Mouse (Mus musculus): Measurements from ENCODE around the gene Zfp81. TPM values are rescaled to one million over a fixed set of nuclear protein-coding genes. Genes with fewer than 3 reads are reported as not detected.
"Not testable (repeated sequence)": the region's sequence is repeated elsewhere in the genome, so short reads cannot be mapped to it uniquely, and the experiment has no call there.

Zfp81 gene
- 1 to 10 TPM; 4.1 to 6.0 (median 4.5) TPM for total RNA-seq (2022)

DNA sequence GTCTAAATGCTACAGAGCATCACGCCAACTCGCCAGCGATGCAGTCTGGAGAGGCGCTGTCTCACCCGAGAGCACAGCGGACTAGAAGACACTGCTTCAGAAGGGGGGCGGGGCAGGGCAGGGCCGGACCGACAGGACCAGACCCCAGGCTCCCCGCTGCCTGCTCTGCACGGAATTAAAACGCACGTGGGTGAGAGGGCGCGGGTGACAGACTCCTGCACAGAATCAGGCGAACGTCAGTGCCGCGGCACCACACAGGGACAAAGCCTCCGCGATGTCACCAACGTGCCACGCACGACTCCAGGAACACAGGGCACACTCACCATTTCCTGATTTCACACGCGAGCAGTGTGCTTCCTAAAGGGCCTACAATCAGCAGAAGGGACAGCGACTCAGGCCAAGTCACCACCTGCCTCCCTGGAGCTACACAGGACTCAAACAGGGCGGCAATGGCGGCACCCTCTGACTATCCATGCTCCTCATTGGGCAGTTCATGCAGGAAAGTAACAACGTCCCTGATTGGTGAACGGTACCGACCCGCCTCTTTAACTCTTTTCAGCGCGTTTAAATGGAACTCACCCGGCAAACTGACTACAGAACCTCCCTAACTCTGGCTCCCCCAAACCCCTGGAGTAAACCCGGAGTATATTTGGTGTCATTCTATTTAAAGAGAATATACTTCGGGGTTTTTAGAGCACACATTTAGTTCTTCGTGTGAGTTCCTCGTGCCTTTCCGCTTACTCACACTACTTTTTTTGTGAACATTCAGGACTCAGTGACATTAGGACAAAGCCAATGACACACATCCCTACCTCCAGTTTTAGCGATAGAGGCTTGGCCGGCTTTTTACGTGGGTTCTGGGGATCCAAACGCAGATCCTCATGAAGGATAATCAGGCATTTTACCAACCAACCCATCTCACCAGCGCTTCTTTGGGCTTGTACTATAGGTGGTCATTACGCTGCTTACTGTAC lies at the start of gene Zfp81:
Gene Zfp81 (minus strand): TSS at position 468 of the 974 bp plus-strand sequence.
- DNase-seq (ENCODE audit: low spot score) = peak; percentile 92

DNA sequence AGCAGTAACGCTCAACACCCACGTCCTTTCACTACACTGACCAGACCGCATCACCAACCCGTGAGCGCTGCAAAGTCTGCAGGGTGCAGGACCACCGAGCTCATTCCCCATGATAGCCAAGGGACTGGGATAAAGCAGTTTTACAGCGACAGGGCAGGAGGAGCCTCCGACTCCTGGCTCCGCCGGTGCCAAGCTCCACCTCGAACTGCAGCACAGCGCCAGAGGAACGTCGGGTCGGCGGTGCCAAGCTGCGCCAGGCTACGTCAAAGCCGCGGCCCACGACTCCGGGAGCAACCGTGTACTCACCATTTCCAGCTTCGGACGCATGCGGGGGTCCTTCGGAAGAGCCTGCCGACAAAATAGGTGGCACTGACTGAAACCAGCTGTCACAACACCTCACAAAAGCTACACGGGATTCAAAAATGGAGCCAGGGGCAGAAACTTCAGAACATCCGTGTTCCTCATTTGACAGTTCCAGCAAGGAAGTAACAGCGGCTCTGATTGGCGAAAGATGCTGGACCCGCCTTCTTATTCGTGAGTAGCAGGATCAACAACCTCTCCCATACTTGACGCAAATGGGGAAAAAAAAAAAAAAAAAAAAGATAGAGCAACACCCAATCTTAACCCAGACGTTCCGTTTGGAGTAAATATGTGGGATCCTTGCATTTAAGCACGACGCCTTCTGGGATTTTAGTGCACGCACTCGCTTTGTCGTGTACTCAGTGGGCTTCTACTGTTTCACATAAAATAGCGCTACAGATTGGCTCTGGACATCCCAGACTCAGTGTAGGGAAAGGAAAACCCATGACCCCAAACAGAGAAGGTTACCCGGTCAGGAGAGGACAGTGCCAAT lies 35.7 kb upstream of the Zfp81 start, which contains the start of gene Zfp101:
Gene Zfp101 (minus strand): TSS at position 460 of the 853 bp plus-strand sequence.
- DNase-seq (ENCODE audit: low spot score) = peak; percentile 95

GRCm38 (mm10) chr17:33392271-33392670 lies 33.6 kb upstream of the Zfp81 start:
- no peak for DNase-seq (ENCODE audit: low spot score)

- no peak for DNase-seq (ENCODE audit: low spot score)
These were observed 27.0 kb upstream of the Zfp81 start for GRCm38 (mm10) chr17:33385705-33386104.

DNA sequence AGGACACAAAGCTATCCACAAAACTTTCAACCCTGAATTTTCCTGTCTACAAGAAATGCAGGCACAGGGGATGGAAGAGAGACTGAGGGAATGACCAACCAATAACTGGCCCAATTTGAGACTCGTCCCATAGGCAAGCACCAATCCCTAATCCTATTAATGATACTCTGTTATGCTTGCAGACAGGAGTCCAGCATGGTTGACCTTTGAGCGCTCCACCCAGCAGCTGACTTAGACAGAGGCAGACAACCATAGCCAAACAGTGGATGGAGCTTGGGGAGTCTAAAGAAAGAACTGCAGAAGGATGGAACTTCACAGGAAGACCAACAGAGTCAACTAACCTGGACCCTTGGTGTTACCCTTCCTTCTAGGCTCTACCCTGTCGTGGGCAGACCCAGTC lies 14.1 kb upstream of the Zfp81 start:
- no peak for DNase-seq (ENCODE audit: low spot score)

GRCm38 (mm10) chr17:33352981-33353380 lies 5.7 kb downstream of the Zfp81 start:
- no peak for DNase-seq (ENCODE audit: low spot score)

GRCm38 (mm10) chr17:33289876-33290149 lies 68.9 kb downstream of the Zfp81 start:
- DNase-seq (ENCODE audit: low spot score) = not testable (repeated sequence)

- DNase-seq (ENCODE audit: low spot score) = not testable (repeated sequence)
These were observed 69.4 kb downstream of the Zfp81 start, which contains the start of gene Zfp955b for GRCm38 (mm10) chr17:33289039-33289875. Zfp955b (plus strand) TSS chr17:33289544.

Other genes with a start within 250 kb of the Zfp81 start
- under 1 TPM in 3 of 4 experiments, not detected in 1; 0.05 to 0.19 (median 0.12) TPM for gene Morc2b, start 219.2 kb downstream of the Zfp81 start, total RNA-seq (2022)
- not detected for gene Olfr55, start 190.4 kb downstream of the Zfp81 start, total RNA-seq (2022)
- gene Olfr239, start 167.6 kb downstream of the Zfp81 start, total RNA-seq (2022) = not detected
- under 1 TPM; 0.11 to 0.50 (median 0.23) TPM for gene Olfr1564, start 137.2 kb downstream of the Zfp81 start, total RNA-seq (2022)
- 10 to 100 TPM in 1 of 4 experiments, 1 to 10 TPM in 3; 7.2 to 10.2 (median 8.7) TPM for gene Zfp955a, start 103.7 kb downstream of the Zfp81 start, total RNA-seq (2022)
- under 1 TPM in 1 of 4 experiments, not detected in 3; 0.05 TPM for gene Olfr63, start 94.2 kb downstream of the Zfp81 start, total RNA-seq (2022)
- 10 to 100 TPM in 3 of 4 experiments, 1 to 10 TPM in 1; 9.9 to 11.3 (median 10.3) TPM for gene Zfp955b, start 69.3 kb downstream of the Zfp81 start, total RNA-seq (2022)
- 1 to 10 TPM; 3.0 to 6.1 (median 5.3) TPM for gene Zfp101, start 35.8 kb upstream of the Zfp81 start, total RNA-seq (2022)
- gene Actl9, start 74.0 kb upstream of the Zfp81 start, total RNA-seq (2022) = not detected
- 10 to 100 TPM; 10.9 to 14.0 (median 11.9) TPM for gene Adamts10, start 165.3 kb upstream of the Zfp81 start, total RNA-seq (2022)
- 1 to 10 TPM; 1.2 to 2.7 (median 1.4) TPM for gene Myo1f, start 196.8 kb upstream of the Zfp81 start, total RNA-seq (2022)